Mouse (Mus musculus): ENCODE measurements around the gene Gm15517. TPM values are rescaled to one million over a fixed set of nuclear protein-coding genes. Genes with fewer than 3 reads are reported as not detected.

Gm15517 gene
- polyA plus RNA-seq, 1 experiment from 2014 or later = not detected

GRCm38 (mm10) chr7:44310878-44311712 lies 49.8 kb downstream of the Gm15517 start:
- Histone ChIP-seq H3K27ac (ENCODE audit: low read depth, low read length) (peak overlapping the region; percentile 81), H3K4me1 (ENCODE audit: control insufficient read depth, insufficient read depth, low read depth, low read length) (peaks cover 18% of the 10 kb centered on the region), H3K4me2 (ENCODE audit: low read length) (peak overlapping the region; percentile 73), H3K27me3 (replicated peaks; ENCODE audit: control insufficient read depth, insufficient read depth, low read length) (no peaks in the 10 kb centered on the region), H3K9me3 (ENCODE audit: control insufficient read depth, low read length) (no peaks in the 10 kb centered on the region), H3K4me3 (ENCODE audit: low read length) (peak overlapping the region; percentile 73), H3K36me3 (ENCODE audit: control insufficient read depth, insufficient read depth, low read length) (peaks cover 12% of the 10 kb centered on the region), H3K9ac (ENCODE audit: low read depth, low read length) (peak overlapping the region; percentile 86)
- WGBS = under 1% methylated on average over 38 of the region's 38 CpGs
- ATAC-seq = peak; percentile 25

Other genes starting within 250 kb of the Gm15517 start
- gene Klk1b26, start 249.3 kb upstream of the Gm15517 start, polyA plus RNA-seq (2015; fragmentation: Nextera tagmentation; extraction: Ambion mirVana) = not detected in 2 replicates
- gene Klk1b27, start 209.2 kb upstream of the Gm15517 start, polyA plus RNA-seq (2015; fragmentation: Nextera tagmentation; extraction: Ambion mirVana) = 0.24 TPM in 1 of 2 replicates, not detected in the other
- gene Klk1b21, start 159.1 kb upstream of the Gm15517 start, polyA plus RNA-seq (2015; fragmentation: Nextera tagmentation; extraction: Ambion mirVana) = not detected in 2 replicates
- not detected in 2 replicates for gene Klk1b22, start 148.8 kb upstream of the Gm15517 start, polyA plus RNA-seq (2015; fragmentation: Nextera tagmentation; extraction: Ambion mirVana)
- gene Klk1b16, start 124.7 kb upstream of the Gm15517 start, polyA plus RNA-seq (2015; fragmentation: Nextera tagmentation; extraction: Ambion mirVana) = not detected in 2 replicates
- gene Klk1b24, start 73.2 kb upstream of the Gm15517 start, polyA plus RNA-seq (2015; fragmentation: Nextera tagmentation; extraction: Ambion mirVana) = not detected in 2 replicates
- not detected in 2 replicates for gene Klk1b3, start 63.3 kb upstream of the Gm15517 start, polyA plus RNA-seq (2015; fragmentation: Nextera tagmentation; extraction: Ambion mirVana)
- not detected in 2 replicates for gene Klk1b4, start 54.0 kb upstream of the Gm15517 start, polyA plus RNA-seq (2015; fragmentation: Nextera tagmentation; extraction: Ambion mirVana)
- gene Klk1b5, start 45.5 kb upstream of the Gm15517 start, polyA plus RNA-seq (2015; fragmentation: Nextera tagmentation; extraction: Ambion mirVana) = not detected in 2 replicates
- gene Klk1, start 36.1 kb upstream of the Gm15517 start, polyA plus RNA-seq (2015; fragmentation: Nextera tagmentation; extraction: Ambion mirVana) = not detected in 2 replicates
- gene Gm36864, start 25.3 kb upstream of the Gm15517 start, polyA plus RNA-seq (2015; fragmentation: Nextera tagmentation; extraction: Ambion mirVana) = 0.15 TPM in 1 of 2 replicates, not detected in the other
- gene 1700028J19Rik, start 14.8 kb upstream of the Gm15517 start, polyA plus RNA-seq (2015; fragmentation: Nextera tagmentation; extraction: Ambion mirVana) = 0.67 and 1.7 TPM in 2 replicates
- gene 2410002F23Rik, start 14.7 kb upstream of the Gm15517 start, polyA plus RNA-seq (2015; fragmentation: Nextera tagmentation; extraction: Ambion mirVana) = 216 and 218 TPM in 2 replicates
- gene Acp4, start 4.1 kb upstream of the Gm15517 start, polyA plus RNA-seq (2015; fragmentation: Nextera tagmentation; extraction: Ambion mirVana) = 0.12 TPM in 1 of 2 replicates, not detected in the other
- gene Clec11a, start 45.5 kb downstream of the Gm15517 start, polyA plus RNA-seq (2015; fragmentation: Nextera tagmentation; extraction: Ambion mirVana) = 3.5 and 3.6 TPM in 2 replicates
- gene Shank1, start 48.8 kb downstream of the Gm15517 start, polyA plus RNA-seq (2015; fragmentation: Nextera tagmentation; extraction: Ambion mirVana) = 33.1 and 33.6 TPM in 2 replicates
- 74.8 and 75.6 TPM in 2 replicates for gene Syt3, start 122.7 kb downstream of the Gm15517 start, polyA plus RNA-seq (2015; fragmentation: Nextera tagmentation; extraction: Ambion mirVana)
- 3.6 and 3.8 TPM in 2 replicates for gene 1700008O03Rik, start 124.4 kb downstream of the Gm15517 start, polyA plus RNA-seq (2015; fragmentation: Nextera tagmentation; extraction: Ambion mirVana)
- gene Lrrc4b, start 167.6 kb downstream of the Gm15517 start, polyA plus RNA-seq (2015; fragmentation: Nextera tagmentation; extraction: Ambion mirVana) = 12.4 and 12.6 TPM in 2 replicates
- gene Aspdh, start 203.9 kb downstream of the Gm15517 start, polyA plus RNA-seq (2015; fragmentation: Nextera tagmentation; extraction: Ambion mirVana) = 3.1 and 3.9 TPM in 2 replicates
- 42.5 and 46.2 TPM in 2 replicates for gene Josd2, start 206.5 kb downstream of the Gm15517 start, polyA plus RNA-seq (2015; fragmentation: Nextera tagmentation; extraction: Ambion mirVana)
- gene Emc10, start 235.1 kb downstream of the Gm15517 start, polyA plus RNA-seq (2015; fragmentation: Nextera tagmentation; extraction: Ambion mirVana) = 145 and 150 TPM in 2 replicates
- gene Fam71e1, start 235.1 kb downstream of the Gm15517 start, polyA plus RNA-seq (2015; fragmentation: Nextera tagmentation; extraction: Ambion mirVana) = 20.4 and 23.7 TPM in 2 replicates